Mouse (Mus musculus): ENCODE results near the gene Esrrg.

Esrrg gene

DNA sequence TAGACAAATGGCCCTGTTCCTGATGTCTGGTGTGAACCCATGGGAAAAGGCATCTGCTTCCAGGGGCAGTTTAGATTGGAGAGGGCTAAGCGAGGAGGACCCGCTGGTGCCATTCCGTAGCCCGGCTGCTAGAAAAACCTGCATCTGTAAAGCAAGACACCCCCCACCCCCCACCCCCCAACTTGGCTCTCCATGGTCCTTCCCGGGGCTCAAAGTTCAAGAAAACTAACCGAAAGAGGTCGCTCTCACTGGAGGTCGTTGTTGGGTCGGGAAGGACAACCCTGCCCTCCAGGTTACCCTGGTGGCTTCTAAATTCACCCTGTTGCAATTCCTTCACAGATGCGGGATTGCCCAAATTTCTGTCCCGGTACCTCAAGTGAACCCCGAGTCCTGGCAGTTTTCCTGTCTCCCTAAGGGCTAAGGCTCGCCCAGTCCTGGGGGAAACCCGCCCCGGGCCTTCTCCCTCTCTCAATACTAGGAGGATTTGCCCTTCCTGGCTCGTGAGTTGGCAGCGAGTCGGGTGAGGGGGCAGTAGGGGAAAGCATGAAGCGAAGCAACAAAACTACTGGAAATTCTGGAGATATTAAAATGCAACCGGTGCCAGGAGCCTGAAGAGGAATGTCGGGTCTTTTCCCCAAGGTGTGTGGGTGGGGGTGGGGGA is at the start of gene Esrrg:
Gene Esrrg, plus strand, starts transcription at position 531 of the 661 bp plus-strand sequence.
- DNase-seq = no peak

DNA sequence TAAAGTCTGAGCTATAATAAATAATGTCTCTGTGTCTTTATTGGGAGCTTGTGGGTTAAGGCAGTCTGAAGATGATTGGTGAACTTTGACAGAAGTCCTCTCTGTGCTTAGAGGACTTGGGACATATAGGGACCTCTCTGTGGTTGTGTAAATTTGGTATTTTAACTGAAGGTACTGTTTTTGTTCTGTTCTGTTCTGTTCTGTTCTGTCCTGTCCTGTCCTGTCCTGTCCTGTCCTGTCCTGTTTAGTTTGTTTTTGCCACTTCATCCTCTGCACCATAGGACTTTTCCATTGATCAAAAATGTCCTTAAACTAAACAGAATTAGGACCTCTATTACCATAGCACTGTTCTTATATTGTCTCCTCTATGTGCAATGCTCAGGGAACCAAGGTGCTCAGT is 24.6 kb upstream of the Esrrg start:
- no peak for DNase-seq

DNA sequence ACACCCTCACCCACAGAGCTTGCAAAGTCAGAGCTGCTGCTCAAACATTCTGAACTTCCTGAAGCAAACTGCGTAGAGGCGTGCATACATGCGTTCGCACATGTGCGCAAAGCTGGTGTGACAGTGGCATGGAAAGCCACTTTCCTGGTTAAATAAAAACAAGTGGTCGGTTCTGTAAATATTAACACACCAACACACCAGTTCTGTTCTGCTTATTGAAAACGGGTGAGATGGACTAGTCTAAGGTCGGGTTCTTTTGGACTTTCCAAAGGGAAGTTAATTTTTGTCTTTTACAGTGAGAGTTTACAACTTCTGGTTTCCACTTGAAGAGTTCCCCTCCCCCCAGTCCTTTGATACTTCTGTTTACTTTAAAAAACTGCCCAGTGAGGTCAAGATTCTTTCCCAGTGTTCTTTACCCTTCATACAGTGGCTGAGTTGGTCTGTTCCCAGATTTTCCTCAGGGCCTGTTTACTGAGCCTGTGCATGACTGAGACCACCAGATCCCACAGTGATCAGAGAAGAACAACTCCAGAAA is 22.0 kb upstream of the Esrrg start:
- no peak for DNase-seq

DNA sequence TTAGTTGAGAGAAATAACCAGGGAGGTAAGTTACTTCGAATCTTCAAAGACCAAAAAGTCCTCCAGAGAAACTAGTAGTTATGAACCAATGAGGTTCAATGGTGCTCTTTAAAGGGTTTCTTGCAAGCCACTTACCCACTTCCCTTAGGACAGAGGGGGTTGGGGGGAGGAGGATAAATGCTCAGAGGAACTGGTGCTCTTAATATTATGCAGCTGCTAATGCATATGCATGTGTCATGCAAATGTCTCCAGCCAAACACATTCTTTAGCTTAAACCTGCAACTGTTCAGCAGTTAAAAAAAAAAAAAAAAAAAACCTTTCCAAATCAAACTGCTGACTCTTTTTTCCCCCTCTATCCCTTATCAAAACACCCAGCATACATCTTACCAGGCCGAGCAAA is 5.6 kb upstream of the Esrrg start:
- DNase-seq = no peak

DNA sequence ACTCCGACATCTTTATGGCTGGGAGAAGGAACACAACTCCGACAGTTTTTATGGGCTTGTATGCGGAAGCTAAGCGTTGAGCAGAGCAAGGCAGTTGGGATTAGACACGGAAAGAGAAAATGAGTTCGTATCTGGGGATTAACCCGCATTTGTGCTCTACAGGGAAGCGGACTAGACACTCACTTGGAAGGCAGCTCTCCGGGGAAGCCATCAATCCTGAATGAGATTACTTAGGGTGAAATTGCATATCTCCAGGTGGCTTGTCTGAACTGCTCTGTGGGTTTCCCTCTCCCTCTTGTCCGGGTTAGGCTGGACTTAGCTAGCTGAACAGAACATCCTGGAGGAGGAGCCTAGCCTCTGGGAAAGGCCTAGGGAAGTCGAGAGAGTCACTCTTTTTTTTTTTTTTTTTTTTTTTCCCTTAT is 4.5 kb upstream of the Esrrg start:
- DNase-seq = no peak

DNA sequence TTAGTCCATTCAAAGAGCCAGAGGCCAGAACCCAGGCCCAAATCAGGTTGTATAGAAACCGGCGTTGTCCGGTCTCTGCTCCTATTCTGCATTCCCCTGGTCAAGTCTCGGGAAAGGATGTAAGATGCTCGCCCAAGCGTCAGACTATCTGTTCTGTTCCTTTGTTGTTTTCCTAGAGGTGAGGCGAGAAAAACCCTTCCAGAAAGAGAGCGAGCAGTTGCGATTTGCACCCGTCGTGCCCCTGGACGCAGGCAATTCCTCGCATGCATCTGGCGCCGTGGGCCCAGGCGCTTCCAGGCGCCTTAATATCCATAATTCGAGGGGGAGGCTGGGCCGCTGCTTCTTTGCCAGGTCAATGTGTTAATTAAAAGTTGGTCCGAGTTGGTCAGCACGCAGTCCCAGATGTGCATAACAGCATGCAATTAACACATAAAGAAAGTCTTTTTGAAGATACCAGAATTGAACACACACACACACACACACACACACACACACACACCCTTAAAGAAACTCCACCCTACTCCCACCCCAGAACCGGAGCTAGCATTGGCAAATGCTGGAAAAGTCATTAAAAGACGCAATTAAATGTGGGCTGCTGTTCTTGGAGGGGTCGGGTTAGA is 3.8 kb upstream of the Esrrg start:
- DNase-seq = no peak

DNA sequence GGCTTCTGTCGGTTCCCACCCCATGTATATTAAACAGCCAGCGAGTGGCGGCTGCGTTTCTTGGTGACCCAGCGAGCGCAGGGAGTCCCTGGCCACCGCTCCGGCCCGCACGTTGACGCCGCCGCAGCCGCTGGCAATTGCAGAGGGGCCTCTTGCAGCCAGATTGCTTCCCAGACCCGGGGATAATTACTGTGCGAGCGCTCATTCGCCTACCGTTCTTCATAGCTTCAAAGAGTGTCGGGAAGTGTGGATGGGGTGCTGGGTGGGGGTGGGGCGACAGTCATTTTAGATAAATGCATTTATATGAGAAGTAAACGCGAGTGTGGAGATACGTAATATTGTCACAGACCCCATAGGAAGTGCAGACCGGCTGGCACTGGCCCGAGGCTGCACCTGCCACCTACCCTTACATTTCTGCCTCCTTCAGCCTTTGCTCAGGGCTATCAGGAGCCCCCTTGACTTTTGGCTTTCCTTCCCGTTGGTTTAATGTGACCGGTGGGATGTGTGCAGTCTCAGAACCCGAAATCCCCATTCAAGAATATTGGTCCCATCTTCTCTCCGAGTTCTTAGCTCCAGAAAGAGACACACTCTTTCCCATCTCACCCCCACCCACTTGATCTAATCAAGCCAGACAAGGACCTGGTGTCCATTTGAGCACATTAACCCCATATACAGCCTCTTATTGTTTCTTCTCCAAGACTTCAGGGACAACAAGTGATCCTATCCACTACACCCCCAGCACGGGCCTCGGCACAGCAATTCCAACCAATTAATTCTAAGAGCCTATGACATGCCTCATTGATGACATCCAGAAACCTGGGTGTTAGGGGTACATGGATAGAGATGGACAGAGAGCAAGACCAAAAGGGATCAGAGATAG is 3.0 kb upstream of the Esrrg start:
- peak in 1 of 2 experiments; percentile 3 for DNase-seq

DNA sequence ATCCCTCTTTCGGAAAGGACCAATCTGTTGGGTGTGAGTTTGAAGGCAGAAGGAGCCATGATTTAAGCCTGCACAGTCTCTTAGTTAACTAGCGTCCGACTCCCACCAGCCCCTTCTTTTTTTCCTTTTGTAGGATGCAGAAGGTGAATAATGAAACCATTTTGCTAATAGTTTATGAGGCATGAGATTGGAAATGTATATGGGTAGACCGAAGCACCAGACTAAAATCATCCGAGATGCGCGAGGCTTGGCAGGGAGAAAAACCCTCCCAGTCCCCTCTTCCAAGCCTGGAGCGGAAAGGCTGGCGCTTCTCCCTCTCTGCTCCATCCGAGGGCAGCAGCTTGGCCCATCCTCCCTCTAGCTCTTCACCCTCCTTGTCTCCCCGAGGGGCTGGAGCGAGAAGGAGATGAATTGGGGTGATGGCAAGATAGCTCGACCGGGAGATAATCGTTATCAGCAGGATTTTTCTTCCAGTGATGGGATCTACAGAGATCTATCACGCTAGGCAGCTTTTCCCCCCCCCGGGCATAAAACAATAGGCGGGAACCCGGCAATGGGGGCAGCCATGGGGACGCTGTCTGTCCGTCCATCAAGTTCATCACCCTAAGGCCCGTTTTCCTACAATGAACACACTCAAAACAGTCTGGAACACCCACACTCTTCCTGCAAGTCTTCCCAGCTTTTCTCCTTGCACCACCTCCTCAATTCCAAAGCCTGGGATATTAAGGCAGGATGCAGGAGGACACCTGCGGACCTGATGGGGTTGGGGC is 2.1 kb upstream of the Esrrg start:
- DNase-seq = no peak

DNA sequence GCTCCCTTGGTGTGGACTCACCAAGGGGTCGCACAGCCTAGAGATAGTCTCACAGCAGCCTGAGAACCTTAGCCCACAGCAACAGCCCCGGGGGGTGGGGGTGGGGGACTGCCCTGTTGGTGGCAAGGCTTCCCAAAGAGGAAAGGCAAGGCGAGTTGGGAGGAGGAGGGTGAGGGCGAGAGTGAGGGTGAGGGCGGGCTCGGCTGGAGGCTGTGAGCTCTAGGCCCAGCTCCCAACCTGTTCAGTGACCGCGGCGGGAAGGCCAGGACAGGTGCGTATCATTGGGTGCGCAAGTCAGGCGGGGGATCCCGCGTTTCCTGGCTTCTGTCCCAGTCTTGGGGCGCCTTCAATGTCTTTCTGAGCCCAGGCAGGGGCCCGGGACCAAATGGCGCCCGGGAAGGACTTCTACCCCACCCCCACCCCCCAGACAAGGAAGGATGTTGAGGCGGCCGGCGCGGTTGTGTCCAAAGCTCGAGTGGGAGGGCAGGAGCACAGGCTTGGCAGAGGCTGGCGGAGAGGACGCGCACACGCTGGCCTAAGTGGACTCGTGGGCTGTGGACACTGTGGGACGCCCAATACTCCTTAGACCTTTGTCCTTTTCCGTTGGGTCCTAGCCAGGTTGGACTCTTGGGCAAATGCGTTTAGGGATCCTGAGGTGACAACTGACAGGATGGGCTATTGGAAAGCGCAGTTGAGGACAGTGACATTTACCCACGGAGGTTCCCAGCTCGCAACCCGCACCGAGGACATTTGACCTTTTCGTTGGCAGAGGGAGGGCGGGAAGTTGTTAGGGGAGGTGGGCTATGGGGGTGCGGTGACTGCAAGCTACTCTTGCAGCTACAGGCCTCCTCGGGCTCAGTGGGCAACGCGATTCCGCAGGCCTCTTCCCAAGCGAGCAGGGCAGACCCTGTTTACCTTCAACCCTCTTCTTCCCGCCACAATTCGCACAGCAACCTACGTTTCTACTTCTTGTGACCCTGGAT is 1.2 kb upstream of the Esrrg start:
- no peak for DNase-seq

DNA sequence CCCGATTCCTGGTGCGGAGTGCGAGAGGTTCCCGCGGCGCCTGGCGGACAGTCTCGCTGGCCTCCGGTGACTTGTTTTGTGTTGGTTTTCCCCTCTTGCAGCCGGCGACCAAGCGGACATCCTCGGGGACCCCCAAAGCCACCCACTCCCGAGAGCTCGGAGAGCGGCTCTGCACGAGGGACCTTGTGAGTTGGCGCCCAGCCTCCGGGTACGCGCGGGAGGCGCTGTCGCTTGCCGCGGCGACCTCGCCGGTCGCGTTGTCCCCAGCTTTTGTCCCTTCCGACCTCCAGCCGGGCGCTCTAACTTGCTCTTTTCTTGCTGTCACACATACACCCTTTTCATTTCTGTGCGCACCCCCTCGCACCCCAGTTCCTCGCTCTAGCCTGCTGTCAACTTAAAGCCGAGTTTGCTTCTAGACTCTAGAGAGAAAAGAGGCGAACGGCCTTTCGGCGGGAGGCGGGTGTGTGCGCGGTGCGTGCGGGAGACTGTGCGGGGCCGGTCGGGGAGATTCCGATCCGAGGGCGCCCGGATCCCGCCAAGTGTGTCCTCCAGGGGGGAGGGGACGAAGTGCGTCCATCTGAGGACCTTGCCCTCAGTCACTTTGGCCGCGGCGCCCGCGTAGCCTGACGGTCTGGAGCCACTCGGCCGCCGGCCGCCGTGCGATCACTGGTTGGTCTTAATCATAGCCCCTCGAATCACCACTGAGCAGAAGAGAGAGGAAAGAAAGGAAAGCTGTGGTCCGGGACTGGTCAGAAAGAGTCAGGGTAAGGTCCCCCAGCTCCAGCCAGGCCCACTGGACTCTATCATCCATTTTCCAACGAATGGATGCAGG is 646 bp downstream of the Esrrg start:
- DNase-seq = peak; percentile 9 to 21

DNA sequence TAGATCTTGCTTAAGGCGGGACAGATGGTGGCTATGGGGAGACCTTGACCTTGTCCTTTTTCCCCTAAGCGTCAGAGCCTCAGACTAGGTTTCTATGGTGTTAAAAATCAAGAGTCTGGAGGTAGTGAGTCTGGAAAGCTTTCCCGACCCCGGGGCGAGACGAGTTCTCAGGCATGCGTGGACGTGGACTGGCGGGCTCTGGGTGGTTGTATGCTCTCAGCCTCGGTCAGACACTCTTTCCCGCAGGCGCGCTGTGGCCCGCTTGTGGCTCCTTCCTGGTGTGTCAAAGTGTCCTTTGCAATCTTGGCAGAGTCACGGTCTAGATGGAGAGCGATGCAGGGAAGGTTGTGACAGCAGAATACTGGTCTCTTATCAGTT is 1.3 kb downstream of the Esrrg start:
- peak; percentile 15 to 22 for DNase-seq

DNA sequence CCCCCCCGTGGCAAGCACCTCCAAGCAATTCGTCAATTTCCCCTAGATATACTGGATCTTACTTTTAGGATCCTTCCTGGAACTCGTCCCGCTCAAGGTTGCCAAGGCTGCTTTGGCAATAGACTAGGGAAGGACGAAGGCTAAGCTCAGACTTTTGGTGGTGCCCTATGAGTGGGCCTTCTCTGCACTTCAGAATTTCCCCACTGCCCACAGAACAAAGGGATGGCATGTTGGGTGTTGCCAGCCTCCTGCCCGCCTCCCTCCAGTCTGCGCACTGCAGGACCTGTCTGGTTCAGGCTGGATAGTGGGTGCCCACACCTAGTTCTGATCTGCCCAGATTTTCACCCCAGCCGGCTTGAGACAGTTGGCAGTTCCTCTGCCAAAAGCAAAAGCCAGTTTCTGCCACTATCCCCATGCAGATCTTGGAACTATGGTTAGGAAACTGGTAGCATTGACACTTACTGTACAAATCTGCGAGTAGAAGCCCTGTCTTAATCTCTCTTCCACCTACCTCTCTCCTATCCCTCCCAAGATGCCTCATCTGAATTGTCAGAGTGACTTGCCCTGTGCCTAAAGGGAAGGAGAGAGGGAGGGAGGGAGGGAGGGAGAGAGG is 1.9 kb downstream of the Esrrg start:
- no peak for DNase-seq

DNA sequence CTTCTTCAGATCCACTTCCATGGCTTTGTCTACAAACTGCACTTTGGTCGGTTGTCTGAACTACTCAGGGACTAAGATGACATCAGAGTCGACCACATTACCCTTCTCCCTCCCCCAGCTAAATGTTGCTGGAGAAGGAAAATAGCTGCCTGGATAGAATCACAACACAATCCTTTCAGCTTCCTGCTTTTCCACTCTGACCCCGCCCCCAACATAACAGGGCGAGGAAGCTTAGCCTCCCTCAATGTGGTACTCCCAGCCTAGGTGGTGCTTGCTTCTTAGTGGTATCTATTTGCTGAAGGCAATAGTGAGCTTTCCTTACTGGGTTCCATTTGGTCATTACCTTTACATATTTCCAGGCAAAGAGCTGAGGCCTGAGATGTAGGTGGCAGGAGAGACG is 3.3 kb downstream of the Esrrg start:
- DNase-seq = no peak

DNA sequence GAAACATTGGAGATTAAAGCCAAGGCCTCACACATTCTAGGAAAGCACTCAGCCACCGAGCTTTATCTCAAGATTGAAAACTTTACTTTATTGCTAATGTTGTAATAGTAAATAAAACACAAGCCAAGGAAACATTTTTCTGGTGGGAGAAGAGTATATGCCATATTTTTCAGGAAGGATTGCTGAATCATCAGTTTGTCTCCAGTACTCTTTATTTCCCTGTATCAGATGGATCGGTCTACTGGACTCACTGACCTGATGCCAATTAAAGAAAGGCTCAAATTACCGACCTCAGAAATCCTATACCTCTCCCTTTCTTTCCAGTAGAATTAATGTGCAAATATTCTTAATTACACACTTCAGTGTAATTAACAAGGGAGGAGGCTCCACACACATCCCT is 4.7 kb downstream of the Esrrg start:
- DNase-seq = no peak

DNA sequence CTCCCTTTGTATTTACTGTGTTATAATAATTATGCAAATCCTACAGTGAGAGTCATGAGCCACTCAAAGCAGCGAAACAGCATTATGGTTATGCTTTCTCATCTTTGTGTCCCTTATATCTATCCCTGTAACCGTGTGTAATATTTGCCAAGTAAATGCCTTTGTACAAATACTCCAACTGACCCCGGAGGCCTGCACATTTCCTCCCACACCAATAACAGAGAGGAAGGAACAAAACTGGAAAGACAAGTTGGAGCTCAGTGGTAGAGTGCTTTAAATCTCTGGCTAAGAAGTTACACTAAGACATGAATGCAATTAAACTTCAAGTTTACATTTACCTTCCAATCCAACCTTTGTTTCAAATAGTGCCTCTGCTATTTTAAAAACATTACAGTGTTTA is 15.4 kb downstream of the Esrrg start:
- no peak for DNase-seq

DNA sequence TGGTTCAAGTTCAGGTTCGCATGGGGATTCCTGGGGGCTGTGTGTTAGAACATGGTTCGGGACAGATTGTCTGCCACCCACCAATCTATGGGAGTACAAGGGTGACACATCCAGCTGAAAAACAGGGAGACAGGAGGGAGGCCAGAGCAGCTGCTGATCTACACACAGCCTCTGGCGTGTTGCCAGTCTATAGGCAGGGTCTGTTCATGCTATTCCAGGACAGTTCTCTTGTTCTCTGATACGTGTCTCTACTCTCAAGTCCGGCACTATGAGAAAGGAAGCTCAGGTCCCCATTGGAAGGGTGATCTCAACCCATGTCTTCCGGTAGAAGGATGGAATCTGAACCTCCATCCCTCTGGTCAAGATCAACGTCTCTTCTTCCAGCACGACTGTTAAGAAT is 21.8 kb downstream of the Esrrg start:
- DNase-seq = no peak

DNA sequence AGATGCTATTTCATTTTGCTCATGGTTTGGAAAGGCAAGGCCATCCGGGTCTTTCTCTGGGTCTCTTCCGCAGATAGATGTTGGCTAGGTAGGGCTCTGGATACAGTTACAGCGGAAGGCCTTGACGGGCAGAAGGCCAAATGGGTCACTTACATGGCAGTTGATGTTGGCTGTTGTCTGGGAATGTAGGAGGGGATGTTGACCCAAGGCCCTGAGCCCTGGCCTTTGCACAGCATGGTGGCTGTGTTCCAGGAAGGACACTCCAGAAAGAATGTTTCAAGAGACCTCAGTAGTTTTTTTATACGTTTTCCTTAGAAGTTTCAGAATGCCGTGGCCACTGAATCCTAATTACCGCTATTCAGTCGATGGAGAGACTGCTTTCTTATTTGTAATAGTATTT is 22.9 kb downstream of the Esrrg start:
- no peak for DNase-seq

DNA sequence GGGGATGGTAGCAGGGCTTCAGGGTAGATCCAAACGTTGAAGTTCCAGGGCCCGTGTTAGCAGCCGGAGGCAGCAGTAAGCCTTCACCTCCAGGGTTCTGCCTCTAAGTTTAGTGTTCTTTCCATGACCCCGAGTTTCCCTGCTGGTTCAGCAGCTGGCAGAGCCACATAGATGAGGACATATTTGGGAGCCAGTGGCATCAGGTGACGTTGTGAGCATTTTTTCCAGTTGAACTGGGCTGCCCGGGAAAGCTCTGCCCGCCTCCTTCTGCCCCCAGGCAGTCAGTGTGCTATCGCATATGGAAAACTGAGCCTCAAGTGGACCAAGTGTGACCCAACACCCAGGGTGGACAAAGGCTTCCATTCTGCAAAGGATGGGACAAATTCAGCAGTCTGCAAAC is 36.7 kb downstream of the Esrrg start:
- DNase-seq = no peak

DNA sequence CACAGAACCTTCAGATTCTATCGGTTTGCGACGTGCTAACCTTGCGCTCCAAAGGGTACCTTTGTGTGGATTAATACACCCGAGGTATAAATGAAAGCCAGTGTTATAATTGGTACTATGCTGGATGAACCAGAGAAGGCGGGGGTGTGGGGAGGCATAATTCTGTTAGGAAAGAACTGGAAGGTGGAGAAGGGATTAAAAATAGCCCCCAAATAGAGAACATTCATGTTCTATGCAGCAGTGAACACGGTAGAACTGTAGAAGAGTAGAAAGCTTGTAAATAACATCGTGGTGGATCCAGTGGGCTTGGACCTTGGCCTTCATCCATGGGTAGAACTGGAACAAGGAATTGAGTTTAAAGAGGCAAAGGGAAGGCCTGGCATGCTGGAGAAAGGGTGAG is 40.0 kb downstream of the Esrrg start:
- DNase-seq = no peak

DNA sequence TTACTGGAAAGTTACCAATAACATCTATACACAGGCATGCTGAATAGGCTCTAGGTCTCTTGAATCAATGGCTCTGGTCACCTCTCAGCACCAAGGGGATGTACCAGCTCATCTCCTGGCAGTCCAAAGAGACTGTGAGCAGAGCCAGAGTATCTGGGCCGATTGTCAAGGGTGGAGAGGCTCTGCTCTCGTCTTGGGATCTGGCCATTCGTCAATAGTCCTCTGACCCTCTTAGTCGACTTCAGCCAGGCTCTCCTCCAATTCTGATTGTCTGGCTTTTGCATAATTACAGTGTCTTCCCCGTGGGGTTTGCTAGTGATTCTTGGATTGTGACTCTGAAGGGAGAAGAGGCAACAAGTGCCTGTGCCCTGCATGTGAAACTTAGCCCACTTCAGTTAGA is 41.3 kb downstream of the Esrrg start:
- peak; percentile 30 to 40 for DNase-seq
